Mouse (Mus musculus) CH12.LX (cell line): ENCODE measurements around the gene Hsd17b3. TPM values are rescaled to one million over a fixed set of nuclear protein-coding genes. Genes with fewer than 3 reads are reported as not detected.

Experiments used
- DNase-seq: peaks from one replicate; pipeline ENCODE4 v3.0.0-alpha.2; 2013; ENCODE audit errors: extremely low read depth
- H3K27ac ChIP-seq: 2 replicates; pipeline ENCODE4 v1.5.1; 2012; ENCODE audit warnings: low read depth, mild to moderate bottlenecking, control low read depth, moderate library complexity; ENCODE audit not compliant: insufficient read depth
- H3K27me3 ChIP-seq: replicated peaks from 2 replicates; pipeline ENCODE3; 2012; ENCODE audit warnings: inconsistent platforms
- H3K36me3 ChIP-seq, 2 experiments: replicated peaks in 1 of 2; 2 replicates each; pipeline versions ENCODE3 to v1.6.1; 2012; ENCODE audit warnings: inconsistent platforms in 1 of 2, low read length in 1 of 2, mild to moderate bottlenecking in 1 of 2, mixed read lengths in 1 of 2, moderate library complexity in 1 of 2; ENCODE audit not compliant: control insufficient read depth in 1 of 2, insufficient read depth in 1 of 2
- H3K4me1 ChIP-seq, 2 experiments: 2 replicates each; pipeline ENCODE4 v1.6.1; 2012; ENCODE audit warnings: inconsistent platforms in 1 of 2, moderate library complexity in 1 of 2; ENCODE audit not compliant: insufficient read depth in 2 of 2, control insufficient read depth in 1 of 2
- H3K4me2 ChIP-seq: 2 replicates; pipeline ENCODE4 v1.6.1; 2012; ENCODE audit warnings: low read depth, mild to moderate bottlenecking, control low read depth; ENCODE audit not compliant: poor library complexity, insufficient read depth, severe bottlenecking
- H3K4me3 ChIP-seq, 3 experiments: fragments of 150-350 bp in 1 of 3; sonication (generic) in 1 of 3; replicated peaks in 1 of 3; 2 replicates each; pipeline versions ENCODE3 to v1.5.1; 2011 to 2012; ENCODE audit warnings: low read depth in 2 of 3, low read length in 2 of 3, mild to moderate bottlenecking in 2 of 3, moderate library complexity in 2 of 3, control low read depth in 1 of 3, improper control_type of control experiment in 1 of 3, inconsistent platforms in 1 of 3, mixed read lengths in 1 of 3; ENCODE audit not compliant: poor library complexity in 1 of 3
- H3K79me2 ChIP-seq: replicated peaks from 2 replicates; pipeline ENCODE4 v1.6.1; 2012; ENCODE audit warnings: mild to moderate bottlenecking, moderate library complexity; ENCODE audit not compliant: control insufficient read depth, poor library complexity, insufficient read depth, severe bottlenecking; ENCODE audit errors: extremely low read depth
- H3K9ac ChIP-seq: 2 replicates; pipeline ENCODE4 v1.6.1; 2012; ENCODE audit warnings: low read depth, mild to moderate bottlenecking, control low read depth, moderate library complexity; ENCODE audit not compliant: insufficient read depth
- H3K9me3 ChIP-seq: replicated peaks from 2 replicates; pipeline ENCODE3; 2012; ENCODE audit warnings: low read length, inconsistent platforms, mixed read lengths
- CHD2 ChIP-seq: IDR thresholded peaks from 2 replicates; pipeline ENCODE4 v1.6.1; 2011; ENCODE audit warnings: low read length, improper control_type of control experiment
- EP300 ChIP-seq: IDR thresholded peaks from 2 replicates; pipeline ENCODE4 v1.6.1; 2011; ENCODE audit warnings: low read length, improper control_type of control experiment
- ETS1 ChIP-seq: conservative IDR thresholded peaks from 2 replicates; pipeline ENCODE4 v1.6.1; 2012; ENCODE audit warnings: low read depth, mild to moderate bottlenecking, inconsistent platforms, low read length, improper control_type of control experiment, moderate library complexity
- GABPA ChIP-seq: IDR thresholded peaks from 2 replicates; pipeline ENCODE4 v1.6.1; 2012; ENCODE audit warnings: low read depth, low read length, improper control_type of control experiment, inconsistent platforms; ENCODE audit not compliant: insufficient replicate concordance
- HCFC1 ChIP-seq: IDR thresholded peaks from 2 replicates; pipeline ENCODE4 v1.6.1; 2012; ENCODE audit warnings: low read depth, mild to moderate bottlenecking, inconsistent platforms, low read length, improper control_type of control experiment
- JUN ChIP-seq: IDR thresholded peaks from 2 replicates; pipeline ENCODE4 v1.6.1; 2011; ENCODE audit warnings: low read depth, mild to moderate bottlenecking, low read length, improper control_type of control experiment, moderate library complexity; ENCODE audit not compliant: insufficient read depth
- JUND ChIP-seq: conservative IDR thresholded peaks from 2 replicates; pipeline ENCODE4 v1.6.1; 2011; ENCODE audit warnings: low read depth, low read length, improper control_type of control experiment
- KAT2A ChIP-seq: IDR thresholded peaks from 2 replicates; pipeline ENCODE4 v1.6.1; 2012; ENCODE audit warnings: low read length, improper control_type of control experiment, inconsistent platforms; ENCODE audit not compliant: insufficient replicate concordance
- MAFK ChIP-seq: IDR thresholded peaks from 2 replicates; pipeline ENCODE4 v1.6.1; 2011; ENCODE audit warnings: low read length, improper control_type of control experiment; ENCODE audit not compliant: insufficient replicate concordance
- MAX ChIP-seq: IDR thresholded peaks from 2 replicates; pipeline ENCODE4 v1.6.1; 2011; ENCODE audit warnings: low read length, improper control_type of control experiment
- MAZ ChIP-seq: IDR thresholded peaks from 2 replicates; pipeline ENCODE4 v1.6.1; 2012; ENCODE audit warnings: low read depth, mild to moderate bottlenecking, inconsistent platforms, low read length, improper control_type of control experiment, moderate library complexity
- MXI1 ChIP-seq: IDR thresholded peaks from 2 replicates; pipeline ENCODE4 v1.6.1; 2011; ENCODE audit warnings: mild to moderate bottlenecking, low read depth, low read length, improper control_type of control experiment
- NELFE ChIP-seq: IDR thresholded peaks from 2 replicates; pipeline ENCODE4 v1.6.1; 2011; ENCODE audit warnings: low read depth, low read length, improper control_type of control experiment
- PAX5 ChIP-seq: IDR thresholded peaks from 2 replicates; pipeline ENCODE4 v1.6.1; 2012; ENCODE audit warnings: low read length, inconsistent platforms, mixed read lengths
- RCOR1 ChIP-seq: conservative IDR thresholded peaks from 2 replicates; pipeline ENCODE4 v1.6.1; 2012; ENCODE audit warnings: low read depth, mild to moderate bottlenecking, inconsistent platforms, low read length, improper control_type of control experiment
- SMC3 ChIP-seq: IDR thresholded peaks from 2 replicates; pipeline ENCODE4 v1.6.1; 2011; ENCODE audit warnings: low read depth, low read length, improper control_type of control experiment
- TBP ChIP-seq: conservative IDR thresholded peaks from 2 replicates; pipeline ENCODE4 v1.6.1; 2011; ENCODE audit warnings: low read depth, low read length, improper control_type of control experiment
- USF1 ChIP-seq: IDR thresholded peaks from 2 replicates; pipeline ENCODE4 v1.6.1; 2014; ENCODE audit warnings: low read depth, mild to moderate bottlenecking, inconsistent platforms, low read length, improper control_type of control experiment
- USF2 ChIP-seq: conservative IDR thresholded peaks from 2 replicates; pipeline ENCODE4 v1.6.1; 2011; ENCODE audit warnings: low read depth, low read length, improper control_type of control experiment
- ZKSCAN1 ChIP-seq: IDR thresholded peaks from 2 replicates; pipeline ENCODE4 v1.6.1; 2012; ENCODE audit warnings: low read depth, inconsistent platforms, low read length, improper control_type of control experiment, borderline replicate concordance
- dilution Hi-C: fragments of 300-500 bp; cut with MboI; formaldehyde crosslinking; loops from 2 replicates; pipeline ENCODE4 v1.14.3; 2020; ENCODE audit warnings: low sequenced_read_pairs; ENCODE audit not compliant: extremely low pct_unique_long_range_greater_than_20kb, extremely low pct_ligation_motif_present
- in situ Hi-C: fragments of 300-500 bp; cut with MboI; formaldehyde crosslinking; loops from 3 replicates; pipeline ENCODE4 v1.14.3; 2019; ENCODE audit warnings: low sequenced_read_pairs, low pct_ligation_motif_present, low pct_unique_long_range_greater_than_20kb, mixed read lengths
- polyA plus RNA-seq: library from polyadenylated mRNA; unstranded; fragments of >175 nt; gene quantifications from 2 replicates; pipeline ENCODE4 v1.2.1, GENCODE M21; 2012; ENCODE audit warnings: low read depth; ENCODE audit not compliant: insufficient read length
- total RNA-seq, 2 experiments: library from RNA; depleted of rRNA; stranded (reverse); fragments of 300-350 nt in 1 of 2; fragments of >200 nt in 1 of 2; gene quantifications; 2 replicates each; pipeline ENCODE4 v1.2.3; 2012 to 2014

Gene Hsd17b3
- total and polyA plus RNA-seq, 3 experiments = not detected

DNA sequence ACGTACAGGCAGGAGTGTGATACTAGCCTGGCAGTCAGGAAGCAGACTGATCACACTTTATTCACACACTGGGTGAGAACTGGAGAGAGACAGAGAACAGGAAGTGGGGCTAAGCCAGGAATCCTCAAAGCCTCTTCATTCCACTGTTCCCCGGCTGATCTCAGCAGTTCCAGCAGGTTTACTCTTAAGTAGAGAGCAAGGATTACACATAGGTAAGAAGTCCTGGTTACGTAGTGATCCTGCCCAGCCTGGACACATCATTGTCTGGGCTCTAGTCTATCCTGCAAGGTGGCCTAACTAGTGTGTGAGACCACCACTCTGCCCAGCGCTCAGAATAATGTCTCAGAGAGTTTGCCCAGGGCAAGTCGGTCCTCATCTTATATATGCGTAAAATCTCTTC lies 3.7 kb upstream of the Hsd17b3 start:
- Histone ChIP-seq H3K4me3 (no peak overlapping the region), H3K9me3 (no peaks in the 10 kb centered on the region), H3K27ac (no peak overlapping the region), H3K36me3 (peaks cover 0 to 7% of the 10 kb centered on the region in 2 experiments), H3K27me3 (no peaks in the 10 kb centered on the region), H3K9ac (no peak overlapping the region), H3K4me1 (no peaks in the 10 kb centered on the region), H3K79me2 (no peaks in the 10 kb centered on the region), H3K4me2 (no peak overlapping the region)
- DNase-seq = no peak
- dilution Hi-C loops = no loop called here
- TF ChIP-seq CHD2 = no peak
- TF ChIP-seq MAX = no peak
- no peak for TF ChIP-seq USF2
- no peak for TF ChIP-seq MAFK
- TF ChIP-seq MAZ = no peak
- TF ChIP-seq KAT2A = no peak
- no peak for TF ChIP-seq JUN
- no peak for TF ChIP-seq ZKSCAN1
- TF ChIP-seq USF1 = no peak
- TF ChIP-seq NELFE = no peak
- TF ChIP-seq TBP = no peak
- no peak for TF ChIP-seq PAX5
- no peak for TF ChIP-seq RCOR1
- TF ChIP-seq MXI1 = no peak
- TF ChIP-seq SMC3 = no peak
- in situ Hi-C loops = no loop called here

DNA sequence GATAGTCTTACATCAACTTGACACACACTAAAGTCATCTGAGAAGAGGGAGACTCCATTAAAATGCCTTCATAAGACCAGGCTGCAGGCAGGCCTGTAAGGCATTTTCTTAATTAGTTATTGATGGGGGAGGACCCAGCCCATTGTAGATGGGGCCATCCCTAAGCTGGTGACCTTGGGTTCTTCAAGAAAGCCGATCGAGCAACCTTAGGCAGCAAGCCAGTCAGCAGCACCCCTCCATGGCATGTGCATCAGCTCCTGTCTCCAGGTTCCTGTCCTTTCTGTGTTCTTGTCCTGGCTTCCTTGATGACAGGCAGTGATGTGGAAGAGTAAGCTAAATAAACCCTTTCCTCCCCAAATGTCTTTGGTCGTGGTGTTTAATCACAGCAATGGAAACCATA lies 3.1 kb upstream of the Hsd17b3 start:
- no peaks in the 10 kb centered on the region for H3K79me2 ChIP-seq
- dilution Hi-C loops = no loop called here
- DNase-seq = no peak
- H3K4me2 ChIP-seq = no peak overlapping the region
- peaks cover 0 to 4% of the 10 kb centered on the region in 2 experiments for H3K36me3 ChIP-seq
- no peak overlapping the region for H3K4me3 ChIP-seq
- H3K9ac ChIP-seq = no peak overlapping the region
- no peak overlapping the region for H3K27ac ChIP-seq
- no peaks in the 10 kb centered on the region for H3K9me3 ChIP-seq
- in situ Hi-C loops = no loop called here
- no peak for TF ChIP-seq EP300
- H3K4me1 ChIP-seq = no peaks in the 10 kb centered on the region
- no peaks in the 10 kb centered on the region for H3K27me3 ChIP-seq

GRCm38 (mm10) chr13:64091006-64091405 lies 2.0 kb upstream of the Hsd17b3 start:
- in situ Hi-C loops = no loop called here
- no peak overlapping the region for H3K9ac ChIP-seq
- DNase-seq = no peak
- no peak for TF ChIP-seq JUND
- no peak for TF ChIP-seq HCFC1
- TF ChIP-seq GABPA = no peak
- no peak for TF ChIP-seq ETS1
- no peak overlapping the region for H3K27ac ChIP-seq
- no peaks in the 10 kb centered on the region for H3K9me3 ChIP-seq
- no peaks in the 10 kb centered on the region for H3K27me3 ChIP-seq
- H3K4me2 ChIP-seq = no peak overlapping the region
- H3K4me3 ChIP-seq = no peak overlapping the region
- dilution Hi-C loops = no loop called here
- no peaks in the 10 kb centered on the region for H3K36me3 ChIP-seq
- H3K4me1 ChIP-seq = no peaks in the 10 kb centered on the region
- H3K79me2 ChIP-seq = no peaks in the 10 kb centered on the region
